Mouse (Mus musculus): ENCODE data around the gene Rrp12. TPM values are rescaled to one million over a fixed set of nuclear protein-coding genes. Genes with fewer than 3 reads are reported as not detected.

Gene Rrp12
- total and polyA plus RNA-seq, 2 experiments from 2014 or later, result 4.5 to 7.7 TPM

DNA sequence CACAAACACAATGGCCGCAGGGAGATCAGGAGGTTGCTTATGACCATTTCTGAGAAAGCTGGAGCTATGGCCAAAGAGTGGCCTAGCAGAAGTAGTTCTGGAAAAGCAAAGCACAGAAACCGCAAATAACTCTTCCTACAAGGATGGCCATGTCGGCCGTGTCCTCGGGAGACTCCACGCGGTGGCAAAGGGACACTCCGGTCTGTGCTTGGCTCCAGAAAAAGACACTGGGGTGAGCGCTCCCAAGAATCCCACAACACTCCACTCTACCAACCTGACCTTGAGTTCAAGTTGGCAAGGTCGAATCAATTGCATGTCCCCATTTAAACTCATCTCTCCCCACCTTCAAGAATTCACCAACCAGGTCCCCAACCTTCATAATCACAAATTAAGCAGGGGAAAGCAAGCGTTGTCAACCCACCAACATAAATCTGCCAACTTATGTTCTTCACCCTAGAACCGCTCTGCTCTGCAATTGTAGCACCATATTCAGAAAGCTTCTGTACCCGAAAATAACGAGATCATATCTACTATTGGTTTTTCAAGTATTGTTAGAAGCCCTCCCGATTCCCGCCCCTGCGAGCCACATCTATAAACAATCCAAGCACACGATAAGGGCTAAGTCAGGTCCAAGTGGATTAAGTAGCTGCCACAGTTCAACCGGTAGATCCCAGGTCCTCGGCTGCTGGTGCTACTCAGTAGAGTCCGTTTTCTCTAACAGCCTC lies 49.4 kb downstream of the Rrp12 start:
- ATAC-seq (ENCODE audit: insufficient read depth, low read depth), result no peak
- no peaks in the 10 kb centered on the region for H3K9me3 ChIP-seq (replicated peaks; ENCODE audit: control insufficient read depth, low read length)
- DNase-seq (ENCODE audit: low spot score), result peak; percentile 19
- H3K4me2 ChIP-seq (ENCODE audit: low read depth, low read length), result peak overlapping the region; percentile 100
- peak overlapping the region; percentile 83; the same call in 1 of the 2 replicates for H3K27ac ChIP-seq (ENCODE audit: low read depth)
- H3K9ac ChIP-seq (replicated peaks; ENCODE audit: low read depth, low read length), result peak overlapping the region; percentile 79
- H3K4me1 ChIP-seq (ENCODE audit: control insufficient read depth, insufficient read depth), result 0 out of 2 replicates have a peak, but pooled peaks cover 6% of the 10 kb centered on the region
- H3K36me3 ChIP-seq (replicated peaks; ENCODE audit: control insufficient read depth, insufficient read depth, low read length), result no peaks in the 10 kb centered on the region
- TF ChIP-seq CTCF (IDR thresholded peaks at IDR 0.05; ENCODE audit: low read depth), result peak; percentile 18; the same call in 1 of the 2 replicates
- no peak for TF ChIP-seq EP300 (IDR thresholded peaks at IDR 0.05; ENCODE audit: low read depth)
- H3K4me3 ChIP-seq (ENCODE audit: low read depth, low read length), result peak overlapping the region; percentile 75
- WGBS, result 11% methylated on average over 21 of the region's 21 CpGs
- no peaks in the 10 kb centered on the region for H3K27me3 ChIP-seq (ENCODE audit: control insufficient read depth, insufficient read depth, low read length)

DNA sequence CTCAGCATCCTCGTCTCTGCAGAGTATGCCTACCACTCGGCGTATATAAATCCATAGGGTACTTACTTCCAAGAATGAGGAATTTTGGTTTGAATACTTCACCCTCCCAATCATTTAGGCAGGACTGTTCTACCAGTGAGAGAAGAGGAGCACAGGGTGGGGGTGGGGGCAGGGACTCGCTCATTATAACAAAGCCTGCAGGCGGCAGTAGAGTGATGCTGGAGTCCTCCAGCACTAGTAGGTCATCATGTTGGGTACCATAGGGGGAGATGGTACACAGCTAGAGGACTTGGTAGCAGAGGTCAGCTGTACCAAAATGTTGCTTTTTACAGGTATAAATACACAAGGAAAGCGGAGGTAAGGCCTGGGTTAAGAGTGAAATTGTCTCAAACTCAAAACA lies 51.6 kb downstream of the Rrp12 start:
- ATAC-seq (ENCODE audit: insufficient read depth, low read depth) (no peak), DNase-seq (ENCODE audit: low spot score) (no peak)
- Histone ChIP-seq H3K27ac (ENCODE audit: low read depth) (no peak overlapping the region), H3K36me3 (replicated peaks; ENCODE audit: control insufficient read depth, insufficient read depth, low read length) (no peaks in the 10 kb centered on the region), H3K9me3 (replicated peaks; ENCODE audit: control insufficient read depth, low read length) (no peaks in the 10 kb centered on the region), H3K4me3 (ENCODE audit: low read depth, low read length) (no peak overlapping the region), H3K9ac (replicated peaks; ENCODE audit: low read depth, low read length) (no peak overlapping the region), H3K4me1 (ENCODE audit: control insufficient read depth, insufficient read depth) (0 out of 2 replicates have a peak, but pooled peaks cover 9% of the 10 kb centered on the region), H3K27me3 (ENCODE audit: control insufficient read depth, insufficient read depth, low read length) (no peaks in the 10 kb centered on the region), H3K4me2 (ENCODE audit: low read depth, low read length) (no peak overlapping the region)
- 77% methylated on average over 6 of the region's 6 CpGs for WGBS
- TF ChIP-seq CTCF (IDR thresholded peaks at IDR 0.05; ENCODE audit: low read depth), result 0 out of 2 replicates have a peak, but pooled peaks have one; percentile 4
- TF ChIP-seq EP300 (IDR thresholded peaks at IDR 0.05; ENCODE audit: low read depth), result no peak

DNA sequence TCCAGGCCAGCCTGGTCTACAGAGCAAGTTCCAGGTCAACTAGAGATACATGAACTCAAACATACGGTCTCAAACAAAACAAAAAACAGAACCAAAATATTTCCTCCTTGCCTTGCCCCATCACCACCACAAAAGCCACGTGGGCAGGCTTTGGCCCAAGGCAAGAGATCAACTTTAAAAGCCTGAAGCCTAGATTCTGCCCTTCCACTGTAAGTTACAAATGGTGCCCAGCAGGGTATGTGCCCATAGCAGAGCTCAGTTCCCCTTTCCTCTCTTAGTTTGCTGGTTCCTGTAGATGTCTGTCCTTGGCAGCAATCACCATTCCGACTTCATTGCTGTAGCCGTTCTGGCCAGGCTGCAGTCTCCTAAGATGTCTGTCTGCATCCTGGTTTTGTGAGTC lies 53.3 kb downstream of the Rrp12 start:
- H3K27me3 ChIP-seq (ENCODE audit: control insufficient read depth, insufficient read depth, low read length), result no peaks in the 10 kb centered on the region
- no peak overlapping the region for H3K4me2 ChIP-seq (ENCODE audit: low read depth, low read length)
- H3K27ac ChIP-seq (ENCODE audit: low read depth), result no peak overlapping the region
- H3K4me3 ChIP-seq (ENCODE audit: low read depth, low read length), result no peak overlapping the region
- H3K9ac ChIP-seq (replicated peaks; ENCODE audit: low read depth, low read length), result no peak overlapping the region
- no peaks in the 10 kb centered on the region for H3K36me3 ChIP-seq (replicated peaks; ENCODE audit: control insufficient read depth, insufficient read depth, low read length)
- no peaks in the 10 kb centered on the region for H3K9me3 ChIP-seq (replicated peaks; ENCODE audit: control insufficient read depth, low read length)
- H3K4me1 ChIP-seq (ENCODE audit: control insufficient read depth, insufficient read depth), result peaks cover 14% of the 10 kb centered on the region; the same call in 1 of the 2 replicates
- ATAC-seq (ENCODE audit: insufficient read depth, low read depth), result no peak
- TF ChIP-seq CTCF (IDR thresholded peaks at IDR 0.05; ENCODE audit: low read depth) (no peak), EP300 (IDR thresholded peaks at IDR 0.05; ENCODE audit: low read depth) (no peak)
- no peak for DNase-seq (ENCODE audit: low spot score)
- 75% methylated on average over 4 of the region's 4 CpGs for WGBS

DNA sequence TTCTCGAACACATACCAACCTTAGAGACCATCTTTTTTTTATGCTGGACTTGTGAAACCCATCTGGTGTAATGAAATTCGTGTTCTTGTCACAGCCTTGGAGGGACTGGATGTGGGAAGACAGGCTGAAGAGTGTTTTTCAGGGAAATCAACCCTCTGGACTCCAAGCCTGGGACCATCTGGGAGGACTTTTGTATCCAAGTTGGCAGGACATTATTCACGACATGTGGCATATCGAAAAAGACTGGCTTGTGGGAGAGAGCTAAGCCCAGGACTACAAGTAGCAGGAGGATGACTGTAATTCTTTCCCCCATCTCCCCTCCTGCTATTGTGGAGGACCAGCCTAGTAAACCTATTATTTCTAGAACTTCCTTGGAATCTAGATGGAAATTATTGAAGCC lies 53.8 kb downstream of the Rrp12 start:
- Histone ChIP-seq H3K9me3 (replicated peaks; ENCODE audit: control insufficient read depth, low read length) (no peaks in the 10 kb centered on the region), H3K4me3 (ENCODE audit: low read depth, low read length) (no peak overlapping the region), H3K27me3 (ENCODE audit: control insufficient read depth, insufficient read depth, low read length) (no peaks in the 10 kb centered on the region), H3K4me1 (ENCODE audit: control insufficient read depth, insufficient read depth) (peaks cover 19% of the 10 kb centered on the region; the same call in 1 of the 2 replicates), H3K27ac (ENCODE audit: low read depth) (no peak overlapping the region), H3K9ac (replicated peaks; ENCODE audit: low read depth, low read length) (no peak overlapping the region), H3K4me2 (ENCODE audit: low read depth, low read length) (no peak overlapping the region), H3K36me3 (replicated peaks; ENCODE audit: control insufficient read depth, insufficient read depth, low read length) (no peaks in the 10 kb centered on the region)
- TF ChIP-seq EP300 (IDR thresholded peaks at IDR 0.05; ENCODE audit: low read depth) (no peak), CTCF (IDR thresholded peaks at IDR 0.05; ENCODE audit: low read depth) (no peak)
- WGBS, result 85% methylated on average over 4 of the region's 4 CpGs
- ATAC-seq (ENCODE audit: insufficient read depth, low read depth) (no peak), DNase-seq (ENCODE audit: low spot score) (no peak)

DNA sequence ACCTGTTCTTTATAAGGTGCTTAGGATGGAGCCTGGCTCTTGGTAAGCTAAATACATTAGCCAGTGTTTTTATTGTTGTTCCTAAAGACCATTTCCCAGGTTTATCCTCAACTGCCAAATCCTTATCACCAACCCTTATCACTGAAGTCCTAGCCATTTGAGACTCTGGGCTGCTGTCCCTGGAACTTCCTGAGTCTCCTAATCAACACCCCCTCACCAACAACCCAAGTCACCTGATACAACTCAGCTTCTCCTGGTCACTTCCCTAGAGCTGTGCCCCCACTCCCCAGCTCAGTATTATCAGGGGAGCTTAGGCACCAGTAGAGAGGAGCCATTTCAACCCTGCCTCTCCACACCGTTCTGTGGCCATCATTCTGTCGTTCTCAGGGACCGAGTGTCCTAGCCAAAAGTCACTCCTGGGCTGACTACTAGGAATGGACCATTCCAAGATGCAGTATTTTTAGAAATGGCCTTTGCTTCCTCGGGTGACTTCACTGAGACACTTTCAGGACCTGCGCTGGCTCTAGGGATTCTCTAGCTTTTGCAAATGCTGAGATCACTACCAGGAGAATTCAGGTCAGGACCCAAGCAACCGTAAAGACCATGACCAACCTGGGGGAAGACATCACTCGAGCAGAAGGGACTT lies 54.7 kb downstream of the Rrp12 start:
- ATAC-seq (ENCODE audit: insufficient read depth, low read depth) (no peak), DNase-seq (ENCODE audit: low spot score) (no peak)
- Histone ChIP-seq H3K9ac (replicated peaks; ENCODE audit: low read depth, low read length) (no peak overlapping the region), H3K4me2 (ENCODE audit: low read depth, low read length) (no peak overlapping the region), H3K27me3 (ENCODE audit: control insufficient read depth, insufficient read depth, low read length) (no peaks in the 10 kb centered on the region), H3K9me3 (replicated peaks; ENCODE audit: control insufficient read depth, low read length) (no peaks in the 10 kb centered on the region), H3K4me3 (ENCODE audit: low read depth, low read length) (no peak overlapping the region), H3K4me1 (ENCODE audit: control insufficient read depth, insufficient read depth) (peaks cover 18% of the 10 kb centered on the region; the same call in 1 of the 2 replicates), H3K27ac (ENCODE audit: low read depth) (no peak overlapping the region), H3K36me3 (replicated peaks; ENCODE audit: control insufficient read depth, insufficient read depth, low read length) (no peaks in the 10 kb centered on the region)
- TF ChIP-seq CTCF (IDR thresholded peaks at IDR 0.05; ENCODE audit: low read depth) (no peak), EP300 (IDR thresholded peaks at IDR 0.05; ENCODE audit: low read depth) (no peak)
- 31% methylated on average over 7 of the region's 7 CpGs for WGBS
